Mouse (Mus musculus): ENCODE measurements around the gene Arhgef9.

DNA sequence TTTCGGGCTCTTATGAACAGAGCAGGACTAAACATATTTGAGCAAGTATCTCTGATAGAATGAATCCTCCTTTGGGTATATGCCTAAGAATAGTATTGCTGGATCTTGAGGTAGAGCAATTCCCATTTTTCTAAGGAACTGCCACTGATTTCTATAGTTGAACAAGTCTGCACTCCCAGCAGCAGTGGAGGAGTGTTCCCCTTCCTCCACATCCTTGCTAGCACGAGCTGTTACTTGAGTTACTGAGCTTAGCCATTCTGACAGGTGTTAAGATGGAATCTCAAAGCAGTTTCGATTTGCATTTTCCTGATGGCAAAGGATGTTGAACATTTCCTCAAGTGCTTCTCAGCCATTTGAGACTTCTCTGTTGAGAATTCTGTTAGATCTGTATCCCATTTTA, 92.3 kb downstream of the Arhgef9 start:
- TF ChIP-seq CTCF (IDR thresholded peaks at IDR 0.05; ENCODE audit: low read depth) = no peak
- TF ChIP-seq EP300 (IDR thresholded peaks at IDR 0.05; ENCODE audit: low read depth) = no peak
